Mouse (Mus musculus) bone marrow macrophage, adult 2 months (primary cell): ENCODE results near the gene Nmrk2. TPM values are rescaled to one million over a fixed set of nuclear protein-coding genes. Genes with fewer than 3 reads are reported as not detected.

Experiments
- H3K27ac ChIP-seq: 2 replicates; pipeline ENCODE4 v1.5.1; 2012; ENCODE audit warnings: low read depth, low read length; ENCODE audit not compliant: insufficient read depth
- H3K4me1 ChIP-seq: 2 replicates; pipeline ENCODE4 v1.6.1; 2012; ENCODE audit warnings: low read length; ENCODE audit not compliant: control insufficient read depth, insufficient read depth
- H3K4me3 ChIP-seq: 2 replicates; pipeline ENCODE4 v1.5.1; 2012; ENCODE audit warnings: mild to moderate bottlenecking, low read length, moderate library complexity; ENCODE audit not compliant: insufficient read depth
- CTCF ChIP-seq: IDR thresholded peaks from 2 replicates; pipeline ENCODE4 v1.5.1; 2012; ENCODE audit warnings: low read depth, mild to moderate bottlenecking, low read length, moderate library complexity
- POLR2A ChIP-seq: IDR thresholded peaks from 2 replicates; pipeline ENCODE4 v1.6.1; 2012; ENCODE audit warnings: mild to moderate bottlenecking, low read depth, low read length, borderline replicate concordance
- polyA plus RNA-seq: library from polyadenylated mRNA; stranded (reverse); fragments of >200 nt; gene quantifications from 2 replicates; pipeline ENCODE4 v1.2.4, GENCODE M21; 2012; ENCODE audit not compliant: missing spikeins, insufficient read depth, insufficient read length

Gene Nmrk2
- polyA plus RNA-seq, 1 experiment: not detected

GRCm38 (mm10) chr10:81151261-81151660 is 50.6 kb downstream of the Nmrk2 start:
- Histone ChIP-seq H3K27ac (no peak overlapping the region), H3K4me3 (no peak overlapping the region), H3K4me1 (peaks cover 9% of the 10 kb centered on the region; the same call in 1 of the 2 replicates)
- TF ChIP-seq POLR2A: no peak
- no peak for TF ChIP-seq CTCF

Other genes with a start within 250 kb of the Nmrk2 start
- 3.5 and 4.6 TPM in 2 replicates for gene Gng7, start 187.1 kb downstream of the Nmrk2 start, polyA plus RNA-seq
- gene Diras1, start 176.4 kb downstream of the Nmrk2 start, polyA plus RNA-seq: not detected in 2 replicates
- 14.0 and 14.5 TPM in 2 replicates for gene Slc39a3, start 164.6 kb downstream of the Nmrk2 start, polyA plus RNA-seq
- 58.5 and 66.8 TPM in 2 replicates for gene Sgta, start 141.9 kb downstream of the Nmrk2 start, polyA plus RNA-seq
- gene Thop1, start 132.0 kb downstream of the Nmrk2 start, polyA plus RNA-seq: 7.4 and 10.8 TPM in 2 replicates
- gene Creb3l3, start 103.2 kb downstream of the Nmrk2 start, polyA plus RNA-seq: 1.3 TPM in 2 replicates
- 71.4 and 77.6 TPM in 2 replicates for gene Map2k2, start 96.1 kb downstream of the Nmrk2 start, polyA plus RNA-seq
- 52.0 and 54.9 TPM in 2 replicates for gene Zbtb7a, start 66.8 kb downstream of the Nmrk2 start, polyA plus RNA-seq
- 21.9 and 28.2 TPM in 2 replicates for gene Pias4, start 34.1 kb downstream of the Nmrk2 start, polyA plus RNA-seq
- 877 and 1,003 TPM in 2 replicates for gene Eef2, start 25.4 kb downstream of the Nmrk2 start, polyA plus RNA-seq
- gene Dapk3, start 19.0 kb downstream of the Nmrk2 start, polyA plus RNA-seq: 36.4 and 39.8 TPM in 2 replicates
- not detected in 2 replicates for gene 4930442H23Rik, start 18.2 kb downstream of the Nmrk2 start, polyA plus RNA-seq
- gene Atcay, start 28.8 kb upstream of the Nmrk2 start, polyA plus RNA-seq: not detected in 2 replicates
- 2.7 and 3.0 TPM in 2 replicates for gene Zfr2, start 31.1 kb upstream of the Nmrk2 start, polyA plus RNA-seq
- 10.8 and 14.4 TPM in 2 replicates for gene Matk, start 50.9 kb upstream of the Nmrk2 start, polyA plus RNA-seq
- gene Mrpl54, start 64.9 kb upstream of the Nmrk2 start, polyA plus RNA-seq: 46.5 and 51.1 TPM in 2 replicates
- gene Apba3, start 64.9 kb upstream of the Nmrk2 start, polyA plus RNA-seq: 34.3 and 36.1 TPM in 2 replicates
- gene Tjp3, start 89.5 kb upstream of the Nmrk2 start, polyA plus RNA-seq: 9.2 and 9.8 TPM in 2 replicates
- gene Pip5k1c, start 90.9 kb upstream of the Nmrk2 start, polyA plus RNA-seq: 90.9 and 106 TPM in 2 replicates
- gene Cactin, start 119.1 kb upstream of the Nmrk2 start, polyA plus RNA-seq: 18.1 and 18.2 TPM in 2 replicates
- not detected in 2 replicates for gene Tbxa2r, start 126.7 kb upstream of the Nmrk2 start, polyA plus RNA-seq
- not detected in 2 replicates for gene Gipc3, start 141.2 kb upstream of the Nmrk2 start, polyA plus RNA-seq
- gene Hmg20b, start 148.4 kb upstream of the Nmrk2 start, polyA plus RNA-seq: 52.2 and 53.3 TPM in 2 replicates
- 80.9 and 86.2 TPM in 2 replicates for gene Mfsd12, start 155.4 kb upstream of the Nmrk2 start, polyA plus RNA-seq
- not detected in 2 replicates for gene 4930404N11Rik, start 163.8 kb upstream of the Nmrk2 start, polyA plus RNA-seq
- gene Fzr1, start 176.5 kb upstream of the Nmrk2 start, polyA plus RNA-seq: 32.6 and 35.0 TPM in 2 replicates
- 23.1 and 29.5 TPM in 2 replicates for gene Dohh, start 182.4 kb upstream of the Nmrk2 start, polyA plus RNA-seq
- gene Gm48551, start 182.4 kb upstream of the Nmrk2 start, polyA plus RNA-seq: 0.75 and 2.2 TPM in 2 replicates
- gene Gm48552, start 187.0 kb upstream of the Nmrk2 start, polyA plus RNA-seq: not detected in 2 replicates
- 41.9 and 45.5 TPM in 2 replicates for gene Smim24, start 191.0 kb upstream of the Nmrk2 start, polyA plus RNA-seq